In the genomic region with DNA sequence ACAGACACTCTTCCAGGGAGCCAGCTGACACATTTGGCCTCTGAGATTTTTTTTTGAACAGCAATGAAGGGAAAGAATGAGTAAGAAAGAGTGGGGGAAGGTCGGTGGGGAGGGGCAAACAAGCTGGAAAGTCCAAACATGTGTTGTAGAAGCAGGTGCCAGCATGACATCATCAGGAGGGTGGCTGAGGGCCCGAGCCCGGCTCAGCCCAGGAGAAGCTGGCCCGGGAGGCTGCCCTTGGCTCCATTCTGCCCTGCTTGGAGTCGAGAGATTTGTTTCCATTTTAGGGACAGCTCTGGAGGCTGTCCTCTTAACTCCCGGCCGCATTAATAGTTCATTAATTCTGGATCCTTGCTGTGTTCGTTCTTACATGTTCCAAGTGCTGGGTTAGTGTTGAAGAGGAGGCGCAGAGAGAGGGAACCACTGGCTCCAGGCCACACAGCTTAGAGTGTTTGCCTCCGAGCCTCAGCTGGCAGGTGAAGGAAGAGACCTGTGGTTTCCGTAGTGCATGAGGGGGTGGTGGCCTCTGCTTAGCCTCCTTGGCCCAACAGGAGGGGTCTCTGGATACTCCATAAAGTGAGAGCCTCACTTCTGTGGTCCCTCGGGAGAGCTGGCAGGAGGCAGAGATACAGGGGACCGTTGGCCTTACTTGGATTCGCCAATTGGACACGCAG, we compare ENCODE assay signal across 8 mouse cellular contexts.
DNase-seq lines count a peak whose midpoint lies in the region; ATAC-seq and TF ChIP-seq lines count a peak whose summit lies in the region.

No protein-coding gene starts in this region.

- no peak overlapping the region for H3K4me3 ChIP-seq in midbrain, embryonic 15.5 days
- H3K4me3 ChIP-seq in midbrain, embryonic 13.5 days (replicated peaks): no peak overlapping the region
- no peak overlapping the region for H3K4me3 ChIP-seq in limb, embryonic 14.5 days (replicated peaks; ENCODE audit: low read length)

- intact Hi-C loops in heart, postnatal 14 days (cut with DNase I): loop anchor here (2.0 kb wide), 1 partner anchor 42 kb away; no protein-coding TSS in a partner anchor

- H3K4me2 ChIP-seq in midbrain, embryonic 15.5 days: no peak overlapping the region
- no peak overlapping the region for H3K4me2 ChIP-seq in midbrain, embryonic 13.5 days (replicated peaks)
- no peak overlapping the region for H3K4me2 ChIP-seq in limb, embryonic 14.5 days (replicated peaks; ENCODE audit: low read depth, low read length, severe bottlenecking)

- H3K9me3 ChIP-seq in midbrain, embryonic 15.5 days: no peaks in the 10 kb centered on the region
- no peaks in the 10 kb centered on the region for H3K9me3 ChIP-seq in midbrain, embryonic 13.5 days
- no peaks in the 10 kb centered on the region for H3K9me3 ChIP-seq in limb, embryonic 14.5 days (ENCODE audit: control insufficient read depth, low read length)

- peaks cover 53% of the 10 kb centered on the region for H3K4me1 ChIP-seq in midbrain, embryonic 15.5 days
- peaks cover 61% of the 10 kb centered on the region for H3K4me1 ChIP-seq in midbrain, embryonic 13.5 days (replicated peaks)
- H3K4me1 ChIP-seq in limb, embryonic 14.5 days (ENCODE audit: control insufficient read depth, insufficient read depth, low read length): peaks cover 81% of the 10 kb centered on the region

- H3K27me3 ChIP-seq in midbrain, embryonic 15.5 days (replicated peaks): no peaks in the 10 kb centered on the region
- H3K27me3 ChIP-seq in midbrain, embryonic 13.5 days: no peaks in the 10 kb centered on the region
- H3K27me3 ChIP-seq in limb, embryonic 14.5 days (ENCODE audit: control insufficient read depth, insufficient read depth, low read length): no peaks in the 10 kb centered on the region

- no peaks in the 10 kb centered on the region for H3K36me3 ChIP-seq in midbrain, embryonic 15.5 days (replicated peaks)
- no peaks in the 10 kb centered on the region for H3K36me3 ChIP-seq in midbrain, embryonic 13.5 days
- H3K36me3 ChIP-seq in limb, embryonic 14.5 days (ENCODE audit: control insufficient read depth, insufficient read depth, low read length): peaks cover 6% of the 10 kb centered on the region; the same call in 1 of the 2 replicates

- peak overlapping the region; percentile 18; the same call in 1 of the 2 replicates for H3K27ac ChIP-seq in midbrain, embryonic 15.5 days
- H3K27ac ChIP-seq in midbrain, embryonic 13.5 days: no peak overlapping the region
- H3K27ac ChIP-seq in limb, embryonic 14.5 days (replicated peaks; ENCODE audit: low read depth, low read length): peak overlapping the region; percentile 56

- WGBS in midbrain, embryonic 15.5 days: 65% methylated on average over 15 of the region's 15 CpGs
- WGBS in midbrain, embryonic 13.5 days: 75% methylated on average over 15 of the region's 15 CpGs
- 41% methylated on average over 15 of the region's 15 CpGs for WGBS in limb, embryonic 14.5 days

- DNase-seq in adrenal gland, adult 2 months: peak; percentile 92
- peak; percentile 94 for DNase-seq in fibroblast of lung, adult 2 months (ENCODE audit: low read depth)
- DNase-seq in heart, postnatal 14 days: peak; percentile 82 to 89
- DNase-seq in limb, embryonic 14.5 days (ENCODE audit: low spot score): peak; percentile 68
- DNase-seq in thymus, postnatal 4 days: peak; percentile 71
- no peak for DNase-seq in left cerebral cortex, adult 8-10 months (ENCODE audit: low spot score in 2 of 2)

- H3K9ac ChIP-seq in midbrain, embryonic 15.5 days: no peak overlapping the region
- no peak overlapping the region for H3K9ac ChIP-seq in midbrain, embryonic 13.5 days (replicated peaks)
- no peak overlapping the region for H3K9ac ChIP-seq in limb, embryonic 14.5 days (ENCODE audit: low read depth, low read length, severe bottlenecking)

- no peak for ATAC-seq in midbrain, embryonic 15.5 days (replicated peaks)
- no peak for ATAC-seq in midbrain, embryonic 13.5 days
- 0 out of 2 replicates have a peak, but pooled peaks have one; percentile 41 for ATAC-seq in limb, embryonic 14.5 days (ENCODE audit: low FRiP score, low read depth)

- no peak for TF ChIP-seq POLR2A in limb, embryonic 14.5 days (IDR thresholded peaks at IDR 0.05; ENCODE audit: borderline replicate concordance, extremely low read depth, insufficient read depth, insufficient read length)

Comparison
In these comparisons a context has a peak if more than half of its experiments do, and no peak if none do; other contexts are left out.
1. DNase-seq: peak in adrenal gland, adult 2 months (single experiment), fibroblast of lung, adult 2 months (single experiment), heart, postnatal 14 days (2 of 2), limb, embryonic 14.5 days (single experiment) and thymus, postnatal 4 days (single experiment); none in left cerebral cortex, adult 8-10 months (0 of 2).